Mouse (Mus musculus): ENCODE measurements around the gene Ubac2.
A peak's percentile ranks its signal among the peaks of the same experiment; 100 is the strongest.

The Ubac2 gene

GRCm38 (mm10) chr14:121894511-121895135 lies 16.2 kb downstream of the Ubac2 start:
- no peak for DNase-seq (ENCODE audit: low read depth, low spot score)

DNA sequence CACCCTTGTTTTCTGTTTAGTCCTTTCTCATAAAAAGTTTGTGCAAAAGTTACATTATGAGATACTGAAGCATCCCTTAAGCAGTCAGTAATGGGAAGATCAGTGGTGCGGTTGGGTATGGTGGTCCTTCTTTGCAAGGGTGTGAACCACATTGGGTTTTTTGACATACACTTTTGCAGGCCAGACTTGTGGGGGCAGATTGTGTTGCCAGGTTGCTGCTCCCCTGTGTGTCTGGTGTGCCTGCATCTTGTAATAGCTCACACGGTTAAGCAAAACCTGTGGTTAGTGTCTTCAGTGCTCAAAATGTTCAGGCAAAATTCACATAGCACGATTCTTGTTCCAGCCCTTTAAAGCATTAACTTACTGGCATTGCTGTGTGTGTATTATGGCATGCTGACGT lies 16.9 kb downstream of the Ubac2 start:
- no peak for DNase-seq (ENCODE audit: low read depth, low spot score)

DNA sequence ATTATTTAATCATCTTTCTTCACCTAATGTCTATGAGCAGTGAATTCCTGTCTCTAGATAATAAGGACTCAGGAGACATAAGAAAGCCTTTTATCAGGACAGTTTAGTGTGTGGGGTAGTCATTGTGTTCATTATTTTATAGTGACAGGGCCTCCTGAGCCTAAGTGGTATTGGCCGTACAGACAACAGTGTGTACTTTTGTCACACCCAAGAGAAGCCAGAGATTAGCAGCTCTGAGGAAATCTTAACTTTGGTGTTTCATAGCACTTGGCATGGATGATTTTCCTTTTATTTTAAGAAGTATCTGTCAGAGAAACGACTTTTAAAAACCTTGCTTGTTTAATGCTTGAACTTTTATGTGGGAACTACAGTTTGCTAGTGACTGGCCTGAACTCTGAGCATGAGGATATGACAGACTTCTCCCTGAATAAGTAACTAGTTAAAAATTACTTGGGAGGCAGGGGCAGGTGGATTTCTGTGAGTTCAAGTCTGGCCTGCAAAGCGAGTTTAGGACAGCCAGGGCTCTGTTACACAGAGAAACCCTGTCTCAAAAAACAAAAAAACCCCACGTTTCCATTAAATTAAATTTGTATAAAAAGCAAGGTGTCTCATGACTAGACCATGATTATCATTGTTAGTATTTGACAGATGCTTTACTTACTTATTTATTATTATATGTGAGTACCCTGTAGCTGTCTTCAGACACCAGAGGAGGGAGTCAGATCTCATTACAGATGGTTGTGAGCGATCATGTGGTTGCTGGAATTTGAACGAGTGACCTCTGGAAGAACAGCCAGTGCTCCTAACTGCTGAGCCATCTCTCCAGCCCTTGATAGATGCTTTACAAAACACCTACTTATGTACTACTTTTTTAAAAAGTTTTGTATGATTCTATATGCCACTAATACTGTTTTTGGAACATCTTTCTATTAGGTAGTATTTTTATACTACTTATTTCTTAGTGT lies 18.0 kb downstream of the Ubac2 start:
- no peak for DNase-seq (ENCODE audit: low read depth, low spot score)

DNA sequence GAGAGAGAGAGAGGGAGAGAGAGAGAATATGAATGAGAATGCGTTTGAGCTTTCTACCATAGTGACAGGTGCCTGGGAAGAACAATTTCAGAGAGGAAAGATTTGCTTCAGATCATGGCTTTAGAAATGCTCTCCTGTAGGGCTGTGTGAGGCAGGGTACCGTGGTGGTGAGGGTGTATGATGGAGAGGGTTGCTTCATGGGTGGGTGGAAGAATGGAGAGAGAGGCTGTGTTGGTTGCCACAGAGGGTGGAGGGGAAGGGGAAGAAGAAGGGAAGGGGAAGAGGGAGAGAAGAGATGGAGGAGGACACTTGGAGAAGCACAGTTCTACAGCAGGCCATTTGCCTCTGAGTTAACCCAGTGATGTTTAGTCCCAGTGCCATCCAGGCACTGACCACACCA lies 19.4 kb downstream of the Ubac2 start:
- DNase-seq (ENCODE audit: low read depth, low spot score): no peak

- no peak for DNase-seq (ENCODE audit: low read depth, low spot score)
These were observed 20.1 kb downstream of the Ubac2 start for GRCm38 (mm10) chr14:121898509-121898908.

GRCm38 (mm10) chr14:121899071-121899470 lies 20.7 kb downstream of the Ubac2 start:
- DNase-seq (ENCODE audit: low read depth, low spot score): peak; percentile 41

GRCm38 (mm10) chr14:121901511-121901910 lies 23.1 kb downstream of the Ubac2 start:
- no peak for DNase-seq (ENCODE audit: low read depth, low spot score)

GRCm38 (mm10) chr14:121903381-121903876 lies 25.0 kb downstream of the Ubac2 start:
- no peak for DNase-seq (ENCODE audit: low read depth, low spot score)

GRCm38 (mm10) chr14:121904754-121905153 lies 26.3 kb downstream of the Ubac2 start:
- DNase-seq (ENCODE audit: low read depth, low spot score): no peak

GRCm38 (mm10) chr14:121906341-121906991 lies 28.0 kb downstream of the Ubac2 start:
- DNase-seq (ENCODE audit: low read depth, low spot score): no peak

GRCm38 (mm10) chr14:121906992-121907681 lies 28.7 kb downstream of the Ubac2 start:
- no peak for DNase-seq (ENCODE audit: low read depth, low spot score)

GRCm38 (mm10) chr14:121909868-121910267 lies 31.4 kb downstream of the Ubac2 start:
- no peak for DNase-seq (ENCODE audit: low read depth, low spot score)

- DNase-seq (ENCODE audit: low read depth, low spot score): no peak
These were observed 34.1 kb downstream of the Ubac2 start for GRCm38 (mm10) chr14:121912501-121912900.

DNA sequence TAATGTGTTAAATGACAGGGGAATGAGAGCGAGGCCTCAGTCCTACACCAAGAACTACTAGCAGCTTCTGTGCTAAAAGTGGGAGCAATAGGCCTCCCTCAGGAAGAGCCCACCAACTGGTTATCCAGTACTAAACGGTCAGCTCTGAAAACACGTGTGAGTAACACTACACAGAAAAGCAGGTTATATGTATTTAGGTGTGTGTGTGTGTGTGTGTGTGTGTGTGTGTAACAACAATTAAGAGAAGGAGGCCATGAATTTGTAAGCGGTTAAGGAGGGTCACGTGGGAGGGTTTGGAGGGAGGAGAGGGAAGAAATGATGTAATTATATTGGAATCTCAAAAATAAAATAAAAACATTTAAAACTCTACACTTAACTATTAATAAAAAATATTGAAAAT lies 36.7 kb downstream of the Ubac2 start:
- DNase-seq (ENCODE audit: low read depth, low spot score): no peak

GRCm38 (mm10) chr14:121915621-121916020 lies 37.2 kb downstream of the Ubac2 start, which contains the start of gene Gpr18:
Gene Gpr18 (minus strand): TSS chr14:121915781.
- no peak for DNase-seq (ENCODE audit: low read depth, low spot score)

GRCm38 (mm10) chr14:121916311-121917094 lies 38.1 kb downstream of the Ubac2 start:
- no peak for DNase-seq (ENCODE audit: low read depth, low spot score)

DNA sequence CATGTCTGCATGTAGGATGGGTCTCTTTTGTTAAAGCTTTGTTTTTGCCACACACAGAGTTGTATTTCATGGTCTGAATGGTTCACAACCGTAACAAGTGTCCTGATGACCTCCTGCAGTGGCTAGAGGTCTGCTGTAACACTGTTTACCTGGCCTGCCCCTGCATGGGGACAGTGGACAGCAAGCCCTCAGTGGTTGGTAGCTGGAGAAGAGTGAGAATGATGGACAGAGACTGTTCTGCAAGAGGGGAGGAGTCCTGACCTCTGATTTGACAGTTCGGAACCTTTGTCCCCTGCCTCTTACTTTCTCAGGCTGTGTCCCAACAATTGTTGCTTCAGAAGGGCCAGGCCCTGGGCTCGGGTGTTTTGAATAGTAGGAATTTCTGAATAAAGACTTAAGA lies 39.8 kb downstream of the Ubac2 start:
- DNase-seq (ENCODE audit: low read depth, low spot score): no peak

GRCm38 (mm10) chr14:121919752-121920151 lies 41.3 kb downstream of the Ubac2 start:
- DNase-seq (ENCODE audit: low read depth, low spot score): peak; percentile 34

DNA sequence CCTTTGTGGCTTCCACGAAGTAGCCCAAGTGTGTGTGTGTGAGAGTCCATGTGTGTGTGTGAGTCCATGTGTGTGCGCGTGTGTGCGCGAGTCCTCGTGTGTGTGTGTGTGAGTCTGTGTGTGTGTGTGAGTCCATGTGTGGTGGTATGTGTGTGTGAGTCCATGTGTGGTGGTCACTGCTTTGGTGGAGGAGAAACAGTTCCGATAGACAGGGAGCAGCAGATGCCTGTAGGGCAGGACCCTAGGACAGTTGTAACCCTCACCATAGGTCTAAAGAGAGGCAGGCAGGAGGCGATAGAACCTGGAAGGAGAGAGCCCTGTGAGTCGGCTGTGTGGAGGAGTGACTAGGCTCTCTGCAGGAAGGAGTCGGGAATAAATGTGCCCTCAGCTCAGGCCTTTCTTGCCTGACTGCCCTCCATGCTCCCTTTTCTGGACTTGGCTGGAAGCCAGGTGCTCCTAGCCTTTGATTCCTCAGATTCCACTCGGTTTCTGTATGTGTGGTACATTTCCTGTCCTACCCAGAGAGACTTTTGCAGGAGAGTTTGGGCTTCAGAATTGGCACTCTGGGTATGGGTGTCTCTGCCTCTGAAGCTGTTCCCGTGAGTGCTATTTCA lies 42.2 kb downstream of the Ubac2 start:
- DNase-seq (ENCODE audit: low read depth, low spot score): no peak

- DNase-seq (ENCODE audit: low read depth, low spot score): no peak
These were observed 43.6 kb downstream of the Ubac2 start for GRCm38 (mm10) chr14:121922016-121922415.

Measured in ZHBTc4 (cell line).